Mouse (Mus musculus) intestine, embryonic 15.5 days (tissue): ENCODE data around the gene Dclre1a. TPM values are rescaled to one million over a fixed set of nuclear protein-coding genes. Genes with fewer than 3 reads are reported as not detected.

ENCODE experiments used
- ATAC-seq: fragments of 200-750 bp; cut with Nextera tagmentation; 2 replicates; pipeline ENCODE4 v1.8.0; 2017; ENCODE audit warnings: moderate TSS enrichment, moderate library complexity
- H3K27ac ChIP-seq: fragments of 300-500 bp; sonication (generic); 2 replicates; pipeline ENCODE4 v1.5.1; 2015; ENCODE audit warnings: mild to moderate bottlenecking, inconsistent platforms
- H3K27me3 ChIP-seq: fragments of 300-500 bp; sonication (generic); replicated peaks from 2 replicates; pipeline ENCODE4 v1.6.1; 2015; ENCODE audit warnings: inconsistent platforms
- H3K36me3 ChIP-seq: fragments of 300-500 bp; sonication (generic); 2 replicates; pipeline ENCODE4 v1.6.1; 2015; ENCODE audit warnings: inconsistent platforms
- H3K4me1 ChIP-seq: fragments of 300-500 bp; sonication (generic); replicated peaks from 2 replicates; pipeline ENCODE4 v1.6.1; 2015; ENCODE audit warnings: inconsistent platforms
- H3K4me2 ChIP-seq: fragments of 300-500 bp; sonication (generic); replicated peaks from 2 replicates; pipeline ENCODE4 v1.6.1; 2015; ENCODE audit warnings: mild to moderate bottlenecking, inconsistent platforms
- H3K4me3 ChIP-seq: fragments of 300-500 bp; sonication (generic); replicated peaks from 2 replicates; pipeline ENCODE4 v1.5.1; 2015; ENCODE audit warnings: inconsistent platforms
- H3K9ac ChIP-seq: fragments of 300-500 bp; sonication (generic); 2 replicates; pipeline ENCODE4 v1.6.1; 2015; ENCODE audit warnings: inconsistent platforms
- H3K9me3 ChIP-seq: fragments of 300-500 bp; sonication (generic); 2 replicates; pipeline ENCODE4 v1.6.1; 2016; ENCODE audit warnings: inconsistent platforms
- WGBS: fragments of 180-500 bp; shearing (Covaris S2); methylation state at CpG from one replicate; pipeline ENCODE4 v1.1.7; 2015; 5-methylcytosine and 5-hydroxymethylcytosine counted together
- polyA plus RNA-seq: library from polyadenylated mRNA; unstranded; fragments of >200 nt; fragmentation: Nextera tagmentation; extraction: Ambion mirVana; gene quantifications from 2 replicates; pipeline ENCODE4 v1.2.1, GENCODE M21; 2015

The Dclre1a gene
- polyA plus RNA-seq, 1 experiment from 2014 or later: 25.1 TPM

DNA sequence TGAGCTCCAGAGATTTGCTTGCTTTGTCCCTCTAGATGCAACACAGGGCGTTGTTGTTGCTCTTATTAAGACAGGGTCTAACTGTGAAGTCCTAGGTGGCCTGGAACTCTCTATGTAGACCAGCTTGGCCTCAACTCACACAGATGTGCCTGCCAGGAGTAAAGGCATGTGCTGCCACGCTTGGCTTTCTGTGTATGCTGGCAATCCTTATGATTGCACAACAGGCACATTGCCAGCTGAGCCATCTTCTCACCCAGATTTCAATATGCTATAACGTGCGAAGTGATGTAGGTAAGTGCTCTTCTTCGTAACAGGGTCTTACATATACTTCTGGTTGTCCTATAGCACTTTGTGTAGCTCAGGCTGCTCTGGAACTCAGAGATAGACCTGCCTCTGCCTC is 23.9 kb upstream of the Dclre1a start:
- H3K4me2 ChIP-seq: no peak overlapping the region
- no peak for ATAC-seq
- 0 out of 2 replicates have a peak, but pooled peaks cover under 1% of the 10 kb centered on the region for H3K4me1 ChIP-seq
- H3K36me3 ChIP-seq: 0 out of 2 replicates have a peak, but pooled peaks cover 3% of the 10 kb centered on the region
- WGBS: 93% methylated on average over 5 of the region's 5 CpGs
- H3K9me3 ChIP-seq: no peaks in the 10 kb centered on the region
- no peak overlapping the region for H3K4me3 ChIP-seq
- no peak overlapping the region for H3K9ac ChIP-seq
- no peaks in the 10 kb centered on the region for H3K27me3 ChIP-seq
- no peak overlapping the region for H3K27ac ChIP-seq

DNA sequence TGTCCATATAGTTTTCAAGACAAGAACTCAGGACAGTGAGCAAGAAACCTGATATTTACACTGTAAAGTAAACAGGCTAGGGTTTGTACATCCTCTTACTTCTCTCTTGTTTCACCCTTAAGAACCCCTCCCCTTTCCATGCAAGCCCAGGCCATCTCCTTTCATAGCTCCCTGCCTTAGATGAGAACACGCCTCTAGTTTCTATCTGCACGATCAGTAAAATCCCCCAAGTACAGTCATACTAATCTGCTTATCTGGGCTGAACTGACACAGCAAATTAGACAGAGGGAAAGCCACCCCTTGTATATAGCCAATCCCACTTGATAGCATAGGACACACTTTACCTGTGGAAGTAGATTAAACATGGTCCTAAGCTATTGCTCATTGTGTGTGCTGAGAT is 23.2 kb upstream of the Dclre1a start:
- Histone ChIP-seq H3K4me2 (no peak overlapping the region), H3K27me3 (no peaks in the 10 kb centered on the region), H3K4me3 (no peak overlapping the region), H3K9ac (no peak overlapping the region), H3K4me1 (0 out of 2 replicates have a peak, but pooled peaks cover 3% of the 10 kb centered on the region), H3K27ac (no peak overlapping the region), H3K9me3 (no peaks in the 10 kb centered on the region), H3K36me3 (0 out of 2 replicates have a peak, but pooled peaks cover 3% of the 10 kb centered on the region)
- no peak for ATAC-seq
- WGBS: 69% methylated on average over 2 of the region's 2 CpGs

GRCm38 (mm10) chr19:56570781-56571180 is 22.8 kb upstream of the Dclre1a start:
- H3K4me3 ChIP-seq: no peak overlapping the region
- no peak overlapping the region for H3K4me2 ChIP-seq
- no peaks in the 10 kb centered on the region for H3K27me3 ChIP-seq
- H3K9me3 ChIP-seq: no peaks in the 10 kb centered on the region
- 0 out of 2 replicates have a peak, but pooled peaks cover 3% of the 10 kb centered on the region for H3K4me1 ChIP-seq
- H3K36me3 ChIP-seq: 0 out of 2 replicates have a peak, but pooled peaks cover 3% of the 10 kb centered on the region
- H3K27ac ChIP-seq: no peak overlapping the region
- no peak overlapping the region for H3K9ac ChIP-seq
- ATAC-seq: no peak
- WGBS: 63% methylated on average over 8 of the region's 8 CpGs

GRCm38 (mm10) chr19:56566940-56567339 is 18.9 kb upstream of the Dclre1a start:
- H3K4me2 ChIP-seq: no peak overlapping the region
- H3K4me1 ChIP-seq: 0 out of 2 replicates have a peak, but pooled peaks cover 4% of the 10 kb centered on the region
- H3K9me3 ChIP-seq: no peaks in the 10 kb centered on the region
- no peak overlapping the region for H3K27ac ChIP-seq
- H3K9ac ChIP-seq: no peak overlapping the region
- H3K27me3 ChIP-seq: no peaks in the 10 kb centered on the region
- H3K4me3 ChIP-seq: no peak overlapping the region
- 0 out of 2 replicates have a peak, but pooled peaks cover 2% of the 10 kb centered on the region for H3K36me3 ChIP-seq
- WGBS: 87% methylated on average over 6 of the region's 6 CpGs
- ATAC-seq: no peak

DNA sequence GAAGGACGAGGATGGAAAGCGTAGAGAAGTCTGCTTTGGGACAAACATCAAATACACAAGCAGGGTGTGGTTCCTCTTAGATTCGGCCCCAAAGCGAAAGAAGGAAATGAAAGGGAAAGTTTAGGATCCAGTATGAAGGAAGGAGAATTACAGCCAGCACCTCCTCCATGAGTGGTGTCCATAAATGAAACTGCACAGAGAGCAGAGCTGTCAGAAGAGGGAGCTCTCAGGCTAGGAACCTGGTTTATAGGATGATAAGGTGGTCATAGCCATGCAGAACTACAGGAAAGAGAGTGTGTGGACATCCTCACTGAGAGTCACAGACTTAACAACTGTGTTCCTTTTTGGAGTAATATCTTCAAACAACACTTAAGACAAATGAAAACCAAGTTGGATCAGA is 18.0 kb upstream of the Dclre1a start:
- Histone ChIP-seq H3K4me3 (no peak overlapping the region), H3K27me3 (no peaks in the 10 kb centered on the region), H3K4me1 (0 out of 2 replicates have a peak, but pooled peaks cover 6% of the 10 kb centered on the region), H3K9ac (no peak overlapping the region), H3K36me3 (no peaks in the 10 kb centered on the region), H3K9me3 (no peaks in the 10 kb centered on the region), H3K4me2 (no peak overlapping the region), H3K27ac (no peak overlapping the region; the same call in 1 of the 2 replicates)
- WGBS: 75% methylated on average over 4 of the region's 4 CpGs
- ATAC-seq: no peak

DNA sequence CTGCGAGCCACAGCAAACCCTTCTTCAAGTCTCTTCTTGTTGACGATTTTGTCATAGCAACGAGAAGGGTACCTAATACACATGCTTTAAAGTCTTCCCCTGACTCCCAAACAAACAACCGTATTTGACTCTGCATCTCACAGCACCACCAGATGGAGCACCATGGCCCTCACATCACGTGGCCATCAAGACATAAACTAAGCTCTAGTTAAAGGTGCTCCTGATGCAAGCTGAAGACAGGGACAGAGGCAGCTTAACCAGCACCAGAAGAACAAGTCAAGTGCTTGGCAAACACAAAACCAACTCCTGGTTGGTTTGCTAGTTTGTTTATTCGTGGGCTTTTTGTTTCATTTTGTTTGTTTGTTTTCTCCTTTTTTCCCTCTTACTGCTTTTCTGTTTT is 17.3 kb upstream of the Dclre1a start:
- no peaks in the 10 kb centered on the region for H3K9me3 ChIP-seq
- no peak for ATAC-seq
- H3K27me3 ChIP-seq: no peaks in the 10 kb centered on the region
- H3K36me3 ChIP-seq: no peaks in the 10 kb centered on the region
- H3K4me1 ChIP-seq: 0 out of 2 replicates have a peak, but pooled peaks cover 6% of the 10 kb centered on the region
- no peak overlapping the region for H3K9ac ChIP-seq
- no peak overlapping the region for H3K27ac ChIP-seq
- no peak overlapping the region for H3K4me3 ChIP-seq
- H3K4me2 ChIP-seq: no peak overlapping the region
- WGBS: 63% methylated on average over 6 of the region's 6 CpGs

GRCm38 (mm10) chr19:56563469-56563868 is 15.4 kb upstream of the Dclre1a start:
- H3K9ac ChIP-seq: no peak overlapping the region
- no peaks in the 10 kb centered on the region for H3K9me3 ChIP-seq
- ATAC-seq: no peak
- H3K4me3 ChIP-seq: no peak overlapping the region
- no peaks in the 10 kb centered on the region for H3K27me3 ChIP-seq
- no peak overlapping the region for H3K27ac ChIP-seq
- peaks cover 13% of the 10 kb centered on the region; the same call in 1 of the 2 replicates for H3K4me1 ChIP-seq
- H3K36me3 ChIP-seq: peaks cover 6% of the 10 kb centered on the region; the same call in 1 of the 2 replicates
- H3K4me2 ChIP-seq: no peak overlapping the region
- WGBS: 83% methylated on average over 3 of the region's 3 CpGs

GRCm38 (mm10) chr19:56562433-56563138 is 14.6 kb upstream of the Dclre1a start:
- ATAC-seq: peak; percentile 66
- Histone ChIP-seq H3K27ac (no peak overlapping the region), H3K4me1 (peaks cover 18% of the 10 kb centered on the region; the same call in 1 of the 2 replicates), H3K27me3 (no peaks in the 10 kb centered on the region), H3K4me2 (no peak overlapping the region), H3K4me3 (no peak overlapping the region), H3K9ac (no peak overlapping the region), H3K9me3 (no peaks in the 10 kb centered on the region), H3K36me3 (peaks cover 6% of the 10 kb centered on the region; the same call in 1 of the 2 replicates)
- WGBS: 74% methylated on average over 9 of the region's 9 CpGs

DNA sequence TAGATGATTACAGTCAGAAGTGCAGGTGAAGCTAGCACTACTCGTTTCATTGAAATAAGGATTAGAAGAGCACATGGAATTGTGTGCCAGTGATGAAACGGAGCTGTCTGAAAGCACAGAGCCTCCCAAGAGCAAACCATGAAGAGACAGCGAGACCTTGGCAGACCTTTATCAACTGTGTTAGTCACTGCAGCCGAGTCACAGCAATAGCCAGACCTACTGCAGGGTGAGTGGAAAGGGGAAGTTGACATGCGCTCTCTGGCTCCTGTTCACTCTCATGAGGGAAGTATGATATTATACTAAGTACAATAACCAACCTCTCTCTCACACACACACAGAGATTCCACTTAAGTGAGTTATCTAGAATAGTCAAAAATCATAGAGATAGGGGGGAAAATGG is 8.0 kb upstream of the Dclre1a start:
- H3K27ac ChIP-seq: no peak overlapping the region
- H3K4me1 ChIP-seq: peaks cover 13% of the 10 kb centered on the region; the same call in 1 of the 2 replicates
- no peaks in the 10 kb centered on the region for H3K9me3 ChIP-seq
- ATAC-seq: no peak
- no peak overlapping the region for H3K4me3 ChIP-seq
- peaks cover 12% of the 10 kb centered on the region for H3K36me3 ChIP-seq
- H3K27me3 ChIP-seq: no peaks in the 10 kb centered on the region
- H3K9ac ChIP-seq: no peak overlapping the region
- 72% methylated on average over 5 of the region's 5 CpGs for WGBS
- no peak overlapping the region for H3K4me2 ChIP-seq

DNA sequence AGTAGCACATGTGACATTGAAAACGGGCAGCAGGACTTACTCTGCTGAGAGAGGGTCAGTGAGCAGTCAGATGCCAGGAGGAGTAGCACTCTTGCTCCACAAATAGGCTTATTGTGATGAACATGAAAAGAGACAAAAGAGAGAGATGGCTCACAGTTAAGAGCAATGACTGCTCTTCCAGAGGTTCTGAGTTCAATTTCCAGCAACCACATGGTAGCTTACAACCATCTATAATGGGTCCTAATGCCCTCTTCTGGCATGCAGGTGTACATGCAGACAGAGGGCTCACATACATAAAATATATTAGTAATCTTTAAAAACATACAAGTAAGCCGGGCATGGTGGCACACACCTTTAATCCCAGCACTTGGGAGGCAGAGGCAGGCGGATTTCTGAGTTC is 5.2 kb upstream of the Dclre1a start:
- no peak overlapping the region for H3K9ac ChIP-seq
- H3K36me3 ChIP-seq: peaks cover 6% of the 10 kb centered on the region
- ATAC-seq: no peak
- no peaks in the 10 kb centered on the region for H3K9me3 ChIP-seq
- WGBS: 91% methylated on average over 3 of the region's 3 CpGs
- H3K4me1 ChIP-seq: peaks cover 9% of the 10 kb centered on the region; the same call in 1 of the 2 replicates
- H3K27ac ChIP-seq: no peak overlapping the region
- H3K4me2 ChIP-seq: no peak overlapping the region
- no peak overlapping the region for H3K4me3 ChIP-seq
- no peaks in the 10 kb centered on the region for H3K27me3 ChIP-seq

DNA sequence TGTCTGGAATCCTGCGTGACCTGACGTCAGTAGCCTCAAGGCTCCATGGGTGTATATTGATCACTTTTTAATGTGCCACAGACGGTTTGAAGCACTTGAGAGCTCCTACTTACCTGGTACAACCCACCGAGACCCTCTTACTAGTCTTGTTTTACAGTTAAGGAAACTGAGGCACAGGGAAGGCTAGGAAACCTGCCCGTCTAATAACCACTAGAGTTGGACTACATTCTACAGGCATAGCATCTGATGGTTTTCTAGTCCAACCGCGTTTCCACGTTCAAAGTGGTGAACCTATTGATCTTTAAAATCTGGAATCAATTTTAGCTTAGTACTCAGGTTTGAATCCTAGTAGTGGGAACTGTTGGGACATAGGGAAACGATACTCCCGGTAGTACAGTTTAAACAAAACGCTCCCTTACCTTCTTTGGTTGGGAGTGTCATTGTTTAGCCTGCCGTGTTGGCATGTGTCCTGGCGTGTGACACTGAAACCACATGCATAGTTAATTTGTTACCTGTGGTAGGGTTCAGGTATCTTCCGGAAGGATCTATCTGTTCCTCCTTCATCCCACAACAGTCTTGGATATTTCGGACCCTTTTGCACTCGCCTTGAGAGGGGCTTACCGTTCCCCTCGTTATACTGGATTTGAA is 1.1 kb upstream of the Dclre1a start:
- Histone ChIP-seq H3K9me3 (no peaks in the 10 kb centered on the region), H3K27ac (peak overlapping the region; percentile 99), H3K27me3 (no peaks in the 10 kb centered on the region), H3K4me1 (peaks cover 12% of the 10 kb centered on the region; the same call in 1 of the 2 replicates), H3K4me3 (peak overlapping the region; percentile 90), H3K36me3 (peaks cover 8% of the 10 kb centered on the region), H3K9ac (peak overlapping the region; percentile 98), H3K4me2 (peak overlapping the region; percentile 88)
- WGBS: 17% methylated on average over 18 of the region's 18 CpGs
- peak; percentile 1; the same call in 1 of the 2 replicates for ATAC-seq

- peak; percentile 97 for ATAC-seq
- peak within 1 kb of the TSS; percentile 99 for H3K27ac ChIP-seq
- H3K4me1 ChIP-seq: peaks cover 12% of the 10 kb centered on the region; the same call in 1 of the 2 replicates
- no peaks in the 10 kb centered on the region for H3K9me3 ChIP-seq
- peak within 1 kb of the TSS; percentile 98 for H3K9ac ChIP-seq
- peak within 1 kb of the TSS; percentile 88 for H3K4me2 ChIP-seq
- WGBS: under 1% methylated on average over 69 of the region's 69 CpGs
- peaks cover 8% of the 10 kb centered on the region for H3K36me3 ChIP-seq
- H3K4me3 ChIP-seq: peak within 1 kb of the TSS; percentile 90
- no peaks in the 10 kb centered on the region for H3K27me3 ChIP-seq
Observed at GRCm38 (mm10) chr19:56548230-56549032, 409 bp upstream of the Dclre1a start, which contains the start of gene Nhlrc2. Nhlrc2 (plus strand) TSS chr19:56548261.
